ENCODE assay signal across 8 mouse cellular contexts in the genomic region with DNA sequence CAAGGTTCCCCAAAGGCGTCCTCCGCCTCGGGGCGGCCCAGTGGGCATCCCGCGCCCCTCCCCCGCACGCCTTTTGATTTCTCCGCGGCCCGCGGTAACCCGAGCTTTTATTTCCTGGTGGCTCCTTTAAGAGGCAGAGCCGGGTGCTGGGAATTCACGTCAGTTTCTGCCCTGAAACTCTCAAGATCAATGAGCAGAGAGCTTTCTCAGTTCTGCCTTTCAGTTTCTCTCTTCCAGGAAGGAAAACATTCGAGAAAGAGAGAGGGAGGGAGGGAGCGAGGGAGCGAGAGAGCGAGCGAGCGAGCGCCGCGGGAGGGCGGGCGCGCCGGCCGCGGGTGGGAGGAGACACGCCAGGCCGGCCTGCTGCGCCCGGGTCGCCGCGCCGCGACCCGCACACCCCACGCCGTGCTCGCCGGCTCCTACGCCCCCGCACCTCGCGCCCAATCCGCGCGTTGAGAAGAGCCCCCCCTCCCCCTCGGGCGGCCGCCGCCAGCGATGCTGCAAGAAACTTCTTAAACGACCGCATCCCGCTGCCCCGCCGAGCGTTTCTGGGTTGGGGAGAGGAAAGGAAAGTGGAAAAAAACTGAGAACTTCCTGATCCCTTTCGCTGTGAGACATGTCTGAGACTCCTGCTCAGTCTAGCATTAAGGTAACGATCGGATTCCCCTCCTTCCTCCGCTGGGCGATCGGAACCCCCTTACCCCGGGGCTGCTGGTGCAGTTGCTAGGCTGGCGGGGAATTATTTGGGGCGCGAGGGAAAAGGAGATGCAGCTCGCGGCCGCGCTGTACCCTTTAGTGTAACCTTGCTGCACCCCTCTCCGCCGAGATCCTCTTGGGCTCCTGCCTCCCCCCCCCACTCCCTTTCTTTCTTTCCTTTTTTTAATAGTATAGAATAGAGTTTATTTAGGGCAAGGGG. TPM values are rescaled to one million over a fixed set of nuclear protein-coding genes. Genes with fewer than 3 reads are reported as not detected.
A peak's percentile ranks its signal among the peaks of the same experiment; 100 is the strongest.
DNase-seq lines count a peak whose midpoint lies in the region; ATAC-seq and TF ChIP-seq lines count a peak whose summit lies in the region.

Gene Etv6, plus strand, starts transcription at position 211 of the 916 bp plus-strand sequence.

- H3K9me3 ChIP-seq in embryonic facial prominence, embryonic 12.5 days = no peaks in the 10 kb centered on the region
- H3K9me3 ChIP-seq in limb, embryonic 13.5 days = no peaks in the 10 kb centered on the region
- no peaks in the 10 kb centered on the region for H3K9me3 ChIP-seq in midbrain, embryonic 15.5 days

- TF ChIP-seq CTCF in kidney, adult 2 months (conservative IDR thresholded peaks at IDR 0.05; ENCODE audit: insufficient read depth, insufficient read length, low read depth, low read length) = no peak

- peak; percentile 91 for DNase-seq in 416B (ENCODE audit: low read depth)
- peak; percentile 79 for DNase-seq in adrenal gland, postnatal 25 days
- peak; percentile 99 for DNase-seq in heart, adult 11 months
- peak; percentile 91 for DNase-seq in kidney, adult 2 months
- DNase-seq in spleen, postnatal 10 days (ENCODE audit: low spot score in 2 of 2) = peak; percentile 51 to 74

- peak within 1 kb of the TSS; percentile 71 for H3K4me2 ChIP-seq in embryonic facial prominence, embryonic 12.5 days (replicated peaks)
- peak within 1 kb of the TSS; percentile 72 for H3K4me2 ChIP-seq in limb, embryonic 13.5 days (replicated peaks)
- H3K4me2 ChIP-seq in midbrain, embryonic 15.5 days = peak within 1 kb of the TSS; percentile 81

- peak within 1 kb of the TSS; percentile 88 for H3K9ac ChIP-seq in embryonic facial prominence, embryonic 12.5 days
- peak within 1 kb of the TSS; percentile 97 for H3K9ac ChIP-seq in limb, embryonic 13.5 days
- peak within 1 kb of the TSS; percentile 84 for H3K9ac ChIP-seq in midbrain, embryonic 15.5 days

- no peaks in the 10 kb centered on the region for H3K27me3 ChIP-seq in embryonic facial prominence, embryonic 12.5 days
- no peaks in the 10 kb centered on the region for H3K27me3 ChIP-seq in kidney, adult 2 months (replicated peaks; ENCODE audit: control insufficient read depth, insufficient read depth, low read length)
- H3K27me3 ChIP-seq in limb, embryonic 13.5 days = no peaks in the 10 kb centered on the region
- no peaks in the 10 kb centered on the region for H3K27me3 ChIP-seq in midbrain, embryonic 15.5 days (replicated peaks)

- H3K36me3 ChIP-seq in embryonic facial prominence, embryonic 12.5 days = no peaks in the 10 kb centered on the region
- H3K36me3 ChIP-seq in kidney, adult 2 months (ENCODE audit: control insufficient read depth, insufficient read depth, low read length) = no peaks in the 10 kb centered on the region
- no peaks in the 10 kb centered on the region for H3K36me3 ChIP-seq in limb, embryonic 13.5 days
- no peaks in the 10 kb centered on the region for H3K36me3 ChIP-seq in midbrain, embryonic 15.5 days (replicated peaks)

- no peak for TF ChIP-seq POLR2A in kidney, adult 2 months (IDR thresholded peaks at IDR 0.05; ENCODE audit: low read depth, low read length)

- peak; percentile 43 for ATAC-seq in embryonic facial prominence, embryonic 12.5 days (ENCODE audit: insufficient number of reproducible peaks, insufficient read depth, low FRiP score, low TSS enrichment)
- peak; percentile 72 for ATAC-seq in limb, embryonic 13.5 days (ENCODE audit: low FRiP score, low read depth)
- peak; percentile 69 for ATAC-seq in midbrain, embryonic 15.5 days (replicated peaks)

- peaks cover 30% of the 10 kb centered on the region for H3K4me1 ChIP-seq in embryonic facial prominence, embryonic 12.5 days
- peaks cover 28% of the 10 kb centered on the region for H3K4me1 ChIP-seq in kidney, adult 2 months (ENCODE audit: control insufficient read depth, insufficient read depth, low read length)
- peaks cover 45% of the 10 kb centered on the region for H3K4me1 ChIP-seq in limb, embryonic 13.5 days
- H3K4me1 ChIP-seq in midbrain, embryonic 15.5 days = peaks cover 33% of the 10 kb centered on the region

- WGBS in embryonic facial prominence, embryonic 12.5 days = under 1% methylated on average over 69 of the region's 78 CpGs
- under 1% methylated on average over 74 of the region's 78 CpGs for WGBS in kidney, adult 2 months
- WGBS in limb, embryonic 13.5 days = under 1% methylated on average over 56 of the region's 78 CpGs
- WGBS in midbrain, embryonic 15.5 days = under 1% methylated on average over 51 of the region's 78 CpGs

- H3K27ac ChIP-seq in embryonic facial prominence, embryonic 12.5 days = peak within 1 kb of the TSS; percentile 99
- H3K27ac ChIP-seq in kidney, adult 2 months (ENCODE audit: insufficient read depth, low read depth, low read length) = peak within 1 kb of the TSS; percentile 100
- peak within 1 kb of the TSS; percentile 100 for H3K27ac ChIP-seq in limb, embryonic 13.5 days
- peak within 1 kb of the TSS; percentile 97 for H3K27ac ChIP-seq in midbrain, embryonic 15.5 days

- H3K4me3 ChIP-seq in embryonic facial prominence, embryonic 12.5 days = peak within 1 kb of the TSS; percentile 60
- peak within 1 kb of the TSS; percentile 96 for H3K4me3 ChIP-seq in kidney, adult 2 months (ENCODE audit: insufficient read depth, low read depth, low read length)
- peak within 1 kb of the TSS; percentile 79 for H3K4me3 ChIP-seq in limb, embryonic 13.5 days
- H3K4me3 ChIP-seq in midbrain, embryonic 15.5 days = peak within 1 kb of the TSS; percentile 56

RNA-seq across cellular contexts. Expression of gene Etv6, which starts in this region (rescaled TPM):
- 40.9 and 66.0 TPM in 2 replicates for total RNA-seq in adrenal gland, postnatal 25 days (2021)
- 14.2 and 15.8 TPM in 2 replicates for polyA plus RNA-seq in embryonic facial prominence, embryonic 12.5 days (2016; fragmentation: Nextera tagmentation; extraction: Ambion mirVana)
- 16.3 and 22.6 TPM in 2 replicates for polyA plus RNA-seq in kidney, adult 2 months (2012; rRNA removed)
- polyA plus RNA-seq in limb, embryonic 13.5 days (2015; fragmentation: Nextera tagmentation; extraction: Ambion mirVana) = 11.5 and 15.4 TPM in 2 replicates
- polyA plus RNA-seq in midbrain, embryonic 15.5 days (2015; fragmentation: Nextera tagmentation; extraction: Ambion mirVana) = 3.9 and 4.5 TPM in 2 replicates

Comparison
In these comparisons a context has a peak if more than half of its experiments do, and no peak if none do; other contexts are left out.
1. Peak in every context shown above with its lines: DNase-seq, ATAC-seq, H3K4me3 ChIP-seq and H3K27ac ChIP-seq.